Mouse (Mus musculus) cortical plate, adult 2 months (tissue): ENCODE data around the gene Sema3d.

ENCODE experiments used
- CTCF ChIP-seq: fragments of 200-500 bp; IDR thresholded peaks from 2 replicates; pipeline ENCODE4 v1.5.1; 2011; ENCODE audit warnings: mild to moderate bottlenecking, control low read depth, low read length; ENCODE audit not compliant: insufficient read depth; ENCODE audit errors: extremely low read depth
- POLR2A ChIP-seq: fragments of 200-500 bp; IDR thresholded peaks from 2 replicates; pipeline ENCODE4 v1.6.1; 2011; ENCODE audit warnings: mild to moderate bottlenecking, low read length, control low read depth; ENCODE audit not compliant: insufficient read depth; ENCODE audit errors: extremely low read depth

GRCm38 (mm10) chr5:12525235-12525767 is 142.1 kb downstream of the Sema3d start:
- TF ChIP-seq CTCF (no peak), POLR2A (no peak)
